Mouse (Mus musculus) liver, embryonic 14.5 days (tissue): ENCODE measurements around the gene Lrrc3c.
"Not testable (repeated sequence)": the region's sequence is repeated elsewhere in the genome, so short reads cannot be mapped to it uniquely, and the experiment has no call there.

Source experiments
- CTCF ChIP-seq: IDR thresholded peaks from 2 replicates; pipeline ENCODE4 v1.5.1; 2016; ENCODE audit warnings: antibody characterized with exemption, low read depth, control low read depth
- EP300 ChIP-seq: IDR thresholded peaks from 2 replicates; pipeline ENCODE4 v1.6.1; 2016; ENCODE audit warnings: antibody characterized with exemption, low read depth

DNA sequence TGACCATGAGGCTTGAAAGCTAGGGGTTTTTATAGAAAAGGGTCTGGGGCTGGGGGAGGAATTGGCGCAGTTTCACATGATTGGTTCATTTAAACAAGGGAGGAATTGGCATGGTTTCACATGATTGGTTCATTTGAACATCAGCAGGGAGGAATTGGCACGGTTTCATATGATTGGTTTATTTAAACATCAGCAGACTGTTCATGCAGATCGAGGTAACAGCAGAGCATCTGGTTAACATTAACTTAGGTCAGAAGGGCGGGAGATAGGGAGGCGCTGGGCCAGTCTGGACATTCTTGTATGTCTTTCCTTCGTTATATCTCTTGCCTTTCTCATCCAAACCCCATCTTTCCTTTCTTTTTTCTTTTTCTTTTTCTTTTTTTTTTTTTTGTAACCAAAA, 25.9 kb downstream of the Lrrc3c start:
- TF ChIP-seq CTCF, EP300: not testable (repeated sequence)
